Mouse (Mus musculus): ENCODE results near the gene Xbp1.
A peak's percentile ranks its signal among the peaks of the same experiment; 100 is the strongest.
"Not testable (repeated sequence)": the region's sequence is repeated elsewhere in the genome, so short reads cannot be mapped to it uniquely, and the experiment has no call there.

Gene Xbp1

DNA sequence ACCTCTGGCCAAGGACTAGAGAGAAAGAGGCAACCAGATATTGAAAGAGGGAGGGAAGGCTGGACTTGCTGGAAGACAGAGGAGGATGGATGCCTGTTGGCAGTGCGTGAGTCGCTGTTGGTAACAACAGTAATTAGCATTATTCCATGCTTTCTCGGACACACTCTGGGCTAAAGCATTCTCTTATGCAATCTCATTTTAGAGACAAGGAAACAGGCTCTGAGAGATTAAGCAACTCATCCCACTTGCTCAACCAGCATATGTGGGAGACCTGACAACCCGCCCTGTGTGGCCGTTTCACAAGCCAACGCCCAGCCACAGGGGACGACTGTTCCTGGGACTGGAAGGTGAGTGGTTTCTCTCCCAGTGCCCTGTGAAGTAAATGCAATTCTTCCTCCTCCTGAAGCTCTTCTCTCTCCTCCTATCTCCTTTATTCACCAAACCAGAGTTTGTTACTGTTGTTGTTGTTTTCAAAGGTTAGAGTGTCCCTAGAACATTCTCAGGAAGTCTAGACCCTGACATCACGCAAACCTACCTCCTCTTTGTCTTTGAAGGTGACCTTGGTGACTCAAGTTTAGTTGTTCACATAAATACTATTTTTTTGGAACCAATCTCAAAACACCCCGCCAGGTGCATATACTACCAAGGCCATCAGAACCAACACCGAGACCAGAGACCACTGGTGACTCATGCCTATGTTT is 18.0 kb upstream of the Xbp1 start:
- DNase-seq (ENCODE audit: low read depth, low spot score) = no peak

DNA sequence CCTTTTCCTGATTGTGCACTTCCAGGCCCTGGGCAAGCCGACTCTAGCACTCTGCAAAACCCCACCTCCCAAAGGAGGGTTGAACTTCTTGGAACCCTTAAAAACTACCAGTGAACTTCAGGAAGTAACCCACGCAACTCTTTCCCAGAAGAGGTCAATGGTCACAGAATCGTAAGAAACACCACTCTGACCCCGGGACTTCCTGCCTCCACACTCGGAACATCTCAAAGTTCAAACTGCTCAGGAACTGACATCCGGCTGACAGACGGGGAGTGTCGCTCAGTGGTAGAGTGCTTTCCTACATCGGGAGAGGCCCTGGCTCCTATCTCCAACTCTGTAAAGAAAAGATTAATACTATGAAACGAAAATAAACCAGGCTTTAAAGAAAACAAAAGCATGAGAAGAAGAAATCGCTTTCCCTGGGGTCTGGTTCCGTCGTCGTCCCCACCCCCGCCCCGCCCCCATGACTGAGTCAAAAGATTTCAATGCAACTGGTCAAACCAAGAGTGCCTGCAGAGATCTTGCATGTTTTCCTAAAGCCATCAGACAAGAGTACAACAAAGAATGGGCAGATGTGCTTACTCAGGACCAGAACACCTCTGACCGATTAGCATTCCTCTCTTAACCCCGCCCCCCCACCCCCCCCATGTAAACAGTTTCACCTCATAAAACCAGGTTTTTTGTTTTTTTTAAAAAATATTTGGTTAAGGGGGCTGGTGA is 14.4 kb upstream of the Xbp1 start:
- no peak for DNase-seq (ENCODE audit: low read depth, low spot score)

DNA sequence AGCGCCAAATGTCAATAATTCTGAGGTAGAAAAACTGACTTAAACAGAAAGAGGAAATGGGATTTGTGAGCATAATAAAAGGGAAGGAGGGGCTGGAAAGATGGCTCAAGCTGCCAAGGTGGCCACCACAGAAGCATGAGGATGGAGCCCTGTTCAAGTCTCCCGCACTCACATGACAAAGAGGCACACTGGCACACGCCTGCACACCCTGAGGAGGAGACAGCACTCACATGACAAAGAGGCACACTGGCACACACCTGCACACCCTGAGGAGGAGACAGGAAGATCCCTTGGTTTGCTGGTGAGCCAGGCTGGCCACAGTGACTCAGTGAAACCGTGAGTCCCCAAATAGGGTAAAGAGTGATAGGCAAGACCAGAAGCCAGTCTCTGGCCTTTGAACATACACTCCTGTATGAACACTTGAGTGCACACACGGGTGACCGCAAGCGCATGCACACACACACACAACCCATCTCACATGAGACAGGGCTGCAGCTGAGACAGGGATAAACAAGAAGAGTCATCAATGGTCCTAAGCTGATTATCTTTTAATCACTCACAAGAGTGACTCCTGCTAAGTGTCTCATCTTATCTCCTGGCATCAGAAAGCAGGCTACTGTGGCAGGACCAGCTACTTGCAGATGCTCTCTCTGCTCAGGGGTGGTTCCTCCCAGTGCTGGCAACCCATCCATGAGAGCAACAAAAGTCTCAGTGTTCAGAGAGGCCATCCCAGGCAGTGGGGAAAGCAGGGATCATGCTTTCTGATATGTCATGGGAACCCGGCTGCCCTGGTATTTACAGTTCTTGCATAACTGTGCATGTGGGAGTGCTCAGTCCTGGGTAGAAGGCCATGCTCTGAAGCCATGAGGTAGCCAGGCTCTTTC is 11.0 kb upstream of the Xbp1 start:
- DNase-seq (ENCODE audit: low read depth, low spot score) = no peak

DNA sequence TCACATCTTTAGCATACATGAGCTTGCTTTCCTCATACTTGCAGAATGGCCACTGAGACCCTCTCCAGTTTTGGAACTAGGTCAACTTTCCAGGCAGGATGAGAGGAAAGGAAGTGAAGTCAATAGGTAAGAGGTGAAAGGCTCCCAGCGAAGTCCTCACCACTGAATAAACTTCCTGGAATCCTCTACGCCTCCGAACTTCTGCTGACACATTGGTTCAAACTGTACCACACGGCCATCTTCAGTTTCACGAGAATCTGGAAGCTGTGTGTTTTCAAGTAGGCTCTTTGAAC is 10.4 kb upstream of the Xbp1 start:
- DNase-seq (ENCODE audit: low read depth, low spot score) = no peak

DNA sequence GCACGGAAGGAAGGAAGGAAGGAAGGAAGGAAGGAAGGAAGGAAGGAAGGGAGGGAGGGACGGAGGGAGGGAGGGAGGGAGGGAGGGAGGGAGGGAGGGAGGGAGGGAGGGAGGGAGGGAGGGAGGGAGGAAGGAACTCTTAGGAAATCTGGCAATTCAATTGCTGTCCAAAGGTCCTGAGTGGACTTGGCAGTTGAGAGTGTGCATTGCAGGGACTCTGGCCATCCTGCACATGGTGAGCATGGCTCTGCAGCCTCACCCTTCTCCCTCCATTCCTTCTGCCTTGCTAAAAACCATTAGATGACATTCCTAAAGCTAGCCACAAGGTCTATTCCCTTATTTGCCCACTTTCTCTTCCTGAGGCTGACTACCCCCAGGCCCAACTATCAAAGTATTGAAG is 9.8 kb upstream of the Xbp1 start:
- DNase-seq (ENCODE audit: low read depth, low spot score) = not testable (repeated sequence)

DNA sequence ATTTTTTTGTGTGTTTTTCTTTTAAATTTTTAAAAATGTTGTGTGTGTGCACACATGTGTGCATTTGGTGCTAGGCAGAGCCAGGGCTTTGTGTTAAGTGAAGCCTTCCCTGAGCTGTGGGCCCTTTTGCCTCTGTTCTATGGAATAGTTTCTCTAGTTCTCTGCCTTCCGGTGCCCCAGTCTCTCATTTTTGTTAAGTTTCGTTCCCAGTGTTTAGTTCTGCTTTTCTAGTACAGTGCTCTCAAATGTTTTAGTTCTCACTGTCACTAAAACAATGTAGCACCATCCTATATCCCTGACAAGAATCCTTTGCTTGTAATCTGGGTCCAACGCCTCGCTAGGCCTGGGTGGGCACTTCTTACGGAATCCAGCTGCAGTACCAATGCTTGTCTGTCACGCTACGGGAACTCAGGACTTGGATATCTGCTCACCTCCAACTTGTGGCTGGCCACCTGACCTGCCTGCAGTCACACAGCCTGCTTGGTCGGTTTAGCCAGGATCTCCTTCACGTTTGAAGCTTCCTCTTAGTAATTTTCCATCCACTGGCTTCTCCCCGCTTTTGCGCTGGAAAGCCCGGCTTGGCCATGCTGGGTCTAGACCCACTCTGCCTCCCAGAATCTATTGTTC is 8.2 kb upstream of the Xbp1 start:
- DNase-seq (ENCODE audit: low read depth, low spot score) = no peak

DNA sequence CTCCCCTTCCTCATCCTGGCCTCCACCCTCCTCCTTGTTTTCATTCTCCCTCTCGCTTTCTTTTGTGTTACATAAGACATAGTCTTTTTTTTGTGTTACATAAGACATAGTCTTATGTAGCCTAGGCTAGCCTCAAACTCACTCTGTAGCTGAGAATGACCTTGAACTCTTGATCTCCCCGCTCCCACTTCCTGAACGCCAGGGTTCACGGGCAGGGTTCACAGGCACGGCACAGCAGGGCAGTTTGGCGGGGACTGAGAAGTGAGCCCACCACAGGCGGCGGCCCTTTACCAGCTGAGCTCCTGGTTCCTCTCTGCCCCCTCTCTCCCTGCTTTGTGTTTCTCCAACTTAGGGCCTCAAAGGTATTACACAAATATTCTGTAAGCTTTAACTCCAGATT is 7.5 kb upstream of the Xbp1 start:
- DNase-seq (ENCODE audit: low read depth, low spot score) = no peak

DNA sequence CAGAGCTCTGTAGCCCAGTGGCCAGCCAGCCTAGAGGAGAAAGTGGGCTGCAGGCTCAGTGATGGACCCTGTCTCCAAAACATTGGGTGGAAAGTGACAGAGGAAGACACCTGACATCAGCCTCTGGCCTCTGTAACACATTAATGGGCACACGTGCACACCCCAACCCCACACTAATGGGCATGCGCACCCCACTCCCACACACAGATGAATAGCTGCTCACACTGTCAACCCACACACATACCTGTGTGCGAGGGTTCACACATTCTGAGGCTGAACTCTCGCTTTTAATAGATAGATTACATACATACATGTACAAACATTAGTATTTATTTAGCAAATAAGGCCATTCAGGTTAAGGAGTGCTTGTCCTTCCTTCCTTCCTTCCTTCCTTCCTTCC is 6.4 kb upstream of the Xbp1 start:
- DNase-seq (ENCODE audit: low read depth, low spot score) = no peak

DNA sequence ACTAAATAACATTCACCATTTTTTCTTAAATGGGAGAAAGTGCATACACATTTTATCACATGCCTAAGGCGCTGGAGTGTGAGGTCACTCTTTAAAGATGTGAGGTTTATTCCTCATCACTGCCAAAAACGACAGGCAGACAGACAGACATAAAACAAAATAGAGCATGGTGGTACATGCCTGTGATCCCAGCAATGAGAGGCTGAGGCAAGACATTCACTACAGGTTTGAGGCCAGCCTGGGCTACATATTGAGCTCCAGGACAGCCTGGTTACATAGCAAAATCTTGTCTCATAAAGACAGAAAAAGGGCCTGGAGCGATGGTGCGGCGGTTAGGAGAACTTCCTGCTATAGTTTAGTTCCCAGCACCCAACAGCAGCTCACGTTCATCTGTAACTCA is 5.3 kb upstream of the Xbp1 start:
- no peak for DNase-seq (ENCODE audit: low read depth, low spot score)

DNA sequence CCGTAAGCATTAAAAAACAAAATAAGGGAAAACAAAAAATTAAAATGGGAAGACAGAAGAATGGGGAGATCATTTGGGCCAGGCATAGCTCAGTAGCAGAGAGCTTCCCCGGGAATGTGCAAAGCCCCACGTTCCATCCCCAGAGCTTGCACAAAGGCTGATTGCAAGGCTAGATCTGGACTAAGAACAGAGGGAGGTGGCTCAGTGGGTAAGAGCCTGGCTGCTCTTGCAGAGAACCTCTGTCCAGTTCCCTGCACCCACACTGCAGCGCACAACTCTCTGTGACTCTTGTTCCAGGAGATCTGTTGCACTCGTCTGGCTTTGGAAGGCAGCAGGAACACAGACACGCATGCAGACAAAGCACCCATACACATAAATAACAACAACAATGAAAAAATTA is 4.8 kb upstream of the Xbp1 start:
- DNase-seq (ENCODE audit: low read depth, low spot score) = no peak

DNA sequence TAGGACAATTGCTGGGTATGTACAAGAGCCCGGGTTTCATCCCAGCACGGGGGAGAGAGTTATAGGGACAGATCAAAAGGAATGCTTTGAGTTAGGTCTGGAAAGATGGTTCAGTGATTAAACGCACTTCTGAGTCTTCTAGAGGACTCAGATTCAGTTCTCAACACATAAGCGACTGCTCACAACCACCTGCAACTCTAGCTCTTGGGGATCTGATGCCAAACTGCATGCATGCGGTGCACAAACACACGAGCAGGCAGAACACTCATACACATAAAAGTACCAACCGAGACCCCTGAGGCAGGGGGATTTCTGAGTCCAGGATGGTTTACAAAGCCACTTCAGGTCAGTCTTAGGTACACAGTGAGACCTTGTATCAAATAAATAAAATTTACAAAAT is 4.3 kb upstream of the Xbp1 start:
- DNase-seq (ENCODE audit: low read depth, low spot score) = no peak

DNA sequence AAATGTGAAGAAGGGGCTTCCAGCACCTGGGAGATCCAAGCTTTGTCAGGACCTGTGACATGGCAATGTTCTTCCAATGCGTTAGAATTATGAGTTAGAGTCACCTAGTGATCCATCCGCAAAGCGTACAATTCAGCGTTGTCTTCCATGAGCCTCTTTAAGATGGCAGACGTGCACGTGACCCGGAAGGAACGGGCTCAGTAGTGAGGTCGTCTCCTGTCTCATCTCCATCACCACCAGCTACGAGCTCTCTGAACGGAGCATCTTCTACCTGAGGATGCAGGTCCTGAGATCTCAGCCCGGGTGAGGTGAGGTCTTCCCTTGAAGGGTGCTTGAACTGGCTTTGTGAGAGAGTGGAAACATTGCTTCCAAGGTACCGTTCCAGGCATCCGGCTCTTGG is 3.8 kb upstream of the Xbp1 start:
- DNase-seq (ENCODE audit: low read depth, low spot score) = no peak

DNA sequence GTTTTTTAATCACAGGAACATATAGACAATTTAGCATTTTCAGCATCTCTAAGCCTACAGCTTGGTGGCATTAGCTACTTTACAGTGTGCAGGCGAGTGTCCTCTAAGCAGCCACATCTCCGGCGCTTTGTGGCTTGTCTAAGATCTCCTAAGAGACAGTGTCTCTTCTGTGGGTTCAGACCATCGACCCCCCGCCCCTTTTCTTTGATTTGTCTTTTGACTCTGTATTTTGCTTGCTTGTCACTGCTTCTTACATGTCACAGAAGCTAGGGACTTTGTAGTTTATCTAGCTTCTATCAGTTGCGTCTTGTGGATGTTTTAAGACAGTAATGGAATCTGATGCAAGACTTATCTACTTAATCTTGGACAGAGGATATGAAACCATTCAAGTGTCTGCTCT is 3.1 kb upstream of the Xbp1 start:
- no peak for DNase-seq (ENCODE audit: low read depth, low spot score)

DNA sequence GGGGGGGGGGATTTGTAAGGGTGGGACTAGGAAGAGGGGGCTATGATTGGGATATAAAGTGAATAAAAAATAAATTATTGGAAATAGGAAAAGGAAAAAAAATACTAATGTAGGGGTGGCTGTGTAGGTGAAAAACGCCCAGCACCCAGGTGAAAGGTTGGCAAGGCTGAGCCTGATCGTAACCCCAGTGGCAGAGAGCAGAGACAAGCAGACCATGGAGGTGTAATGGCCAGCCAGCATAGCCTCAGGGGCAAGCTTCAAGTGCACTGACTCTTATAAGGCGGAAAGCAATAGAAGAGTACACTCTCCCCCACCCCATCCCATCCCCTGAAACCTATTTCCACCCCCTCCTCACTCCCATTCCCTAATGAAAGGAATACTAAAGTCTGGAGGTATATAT is 778 bp upstream of the Xbp1 start:
- DNase-seq (ENCODE audit: low read depth, low spot score) = no peak

DNA sequence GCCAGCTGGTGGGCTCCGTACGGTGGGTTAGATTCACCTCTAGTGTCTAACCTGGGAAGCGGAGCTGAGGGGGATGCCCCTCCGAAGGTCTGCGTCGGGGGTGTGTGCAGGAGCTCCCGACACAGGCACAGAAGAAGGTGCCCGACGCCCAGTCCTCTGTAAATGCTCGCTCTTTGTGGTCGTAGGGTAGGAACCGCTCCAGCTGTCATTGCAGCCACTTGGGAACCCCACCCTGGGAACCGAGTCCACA is 732 bp downstream of the Xbp1 start:
- DNase-seq (ENCODE audit: low read depth, low spot score) = no peak

DNA sequence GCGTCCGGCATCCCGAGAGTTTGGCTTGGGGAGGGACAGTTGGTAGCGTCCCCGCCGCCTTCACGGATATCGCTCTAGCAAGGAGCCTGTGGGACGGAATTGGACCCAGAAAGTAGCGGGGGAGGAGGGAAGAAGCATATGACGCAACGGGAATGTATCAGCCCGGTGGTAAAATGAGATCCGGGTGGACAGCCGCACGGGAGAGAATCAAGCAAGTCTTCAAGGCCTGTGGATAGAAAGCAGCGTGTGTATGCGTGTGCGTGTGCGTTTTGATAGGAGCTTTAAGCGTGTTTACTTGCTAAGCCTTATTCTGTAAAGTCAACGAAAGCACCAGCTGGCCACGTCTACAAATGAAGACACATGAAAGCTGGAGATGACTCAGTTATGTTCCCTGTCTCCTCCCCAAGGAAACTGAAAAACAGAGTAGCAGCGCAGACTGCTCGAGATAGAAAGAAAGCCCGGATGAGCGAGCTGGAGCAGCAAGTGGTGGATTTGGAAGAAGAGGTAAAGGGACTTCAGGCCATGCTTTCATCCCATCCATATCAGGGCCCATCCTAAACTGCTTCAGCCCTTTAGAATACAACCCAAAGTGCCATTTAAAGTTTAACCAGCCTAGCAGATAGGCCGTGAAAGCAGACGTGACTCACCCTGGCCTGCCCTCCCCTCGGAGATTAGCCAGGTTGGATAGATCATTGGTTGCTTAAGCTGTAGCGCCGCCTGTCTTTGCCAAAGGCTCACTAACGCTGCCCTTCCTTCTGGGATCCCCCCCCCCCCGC is 1.2 kb downstream of the Xbp1 start:
- DNase-seq (ENCODE audit: low read depth, low spot score) = peak; percentile 90

DNA sequence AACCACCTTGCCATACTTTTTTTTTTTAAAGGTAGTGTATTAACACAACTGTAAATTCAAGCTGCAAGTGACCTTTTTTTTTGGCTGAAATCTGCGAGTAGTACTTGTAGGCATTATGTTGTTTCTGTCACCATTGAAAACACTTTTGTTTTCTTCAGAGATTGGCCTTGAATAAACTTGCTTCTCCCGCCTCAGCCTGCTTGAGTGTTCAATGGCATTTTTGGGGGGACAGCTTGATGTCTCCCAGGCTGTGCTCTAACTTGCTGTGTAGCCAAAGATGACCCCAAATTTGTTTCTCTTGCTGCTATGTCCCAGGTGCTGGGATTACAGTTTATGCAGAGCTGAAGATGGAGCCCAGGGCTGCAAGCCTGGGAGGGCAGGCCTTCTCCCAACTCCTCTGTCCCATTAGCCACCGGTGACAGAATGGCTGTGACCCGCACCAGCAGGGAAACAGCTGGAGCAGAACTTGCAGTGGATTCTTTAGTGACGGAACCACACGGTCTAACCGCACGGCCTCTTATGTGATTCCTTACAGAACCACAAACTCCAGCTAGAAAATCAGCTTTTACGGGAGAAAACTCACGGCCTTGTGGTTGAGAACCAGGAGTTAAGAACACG is 2.4 kb downstream of the Xbp1 start:
- no peak for DNase-seq (ENCODE audit: low read depth, low spot score)

DNA sequence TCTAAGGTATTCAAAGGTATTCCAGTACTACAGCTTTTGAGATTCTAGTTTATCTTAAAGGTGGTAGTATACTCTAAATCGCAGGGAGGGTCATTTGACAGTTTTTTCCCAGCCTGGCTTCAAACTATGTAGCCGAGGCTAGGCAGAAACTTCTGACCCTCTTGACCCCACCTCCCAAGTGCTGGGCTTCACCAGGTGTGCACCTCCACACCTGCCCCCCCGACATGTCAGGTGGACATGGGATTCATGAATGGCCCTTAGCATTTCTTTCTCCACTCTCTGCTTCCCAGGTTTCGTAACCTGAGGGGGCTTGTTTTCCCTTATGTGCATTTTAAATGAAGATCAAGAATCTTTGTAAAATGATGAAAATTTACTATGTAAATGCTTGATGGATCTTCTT is 5.0 kb downstream of the Xbp1 start:
- no peak for DNase-seq (ENCODE audit: low read depth, low spot score)

DNA sequence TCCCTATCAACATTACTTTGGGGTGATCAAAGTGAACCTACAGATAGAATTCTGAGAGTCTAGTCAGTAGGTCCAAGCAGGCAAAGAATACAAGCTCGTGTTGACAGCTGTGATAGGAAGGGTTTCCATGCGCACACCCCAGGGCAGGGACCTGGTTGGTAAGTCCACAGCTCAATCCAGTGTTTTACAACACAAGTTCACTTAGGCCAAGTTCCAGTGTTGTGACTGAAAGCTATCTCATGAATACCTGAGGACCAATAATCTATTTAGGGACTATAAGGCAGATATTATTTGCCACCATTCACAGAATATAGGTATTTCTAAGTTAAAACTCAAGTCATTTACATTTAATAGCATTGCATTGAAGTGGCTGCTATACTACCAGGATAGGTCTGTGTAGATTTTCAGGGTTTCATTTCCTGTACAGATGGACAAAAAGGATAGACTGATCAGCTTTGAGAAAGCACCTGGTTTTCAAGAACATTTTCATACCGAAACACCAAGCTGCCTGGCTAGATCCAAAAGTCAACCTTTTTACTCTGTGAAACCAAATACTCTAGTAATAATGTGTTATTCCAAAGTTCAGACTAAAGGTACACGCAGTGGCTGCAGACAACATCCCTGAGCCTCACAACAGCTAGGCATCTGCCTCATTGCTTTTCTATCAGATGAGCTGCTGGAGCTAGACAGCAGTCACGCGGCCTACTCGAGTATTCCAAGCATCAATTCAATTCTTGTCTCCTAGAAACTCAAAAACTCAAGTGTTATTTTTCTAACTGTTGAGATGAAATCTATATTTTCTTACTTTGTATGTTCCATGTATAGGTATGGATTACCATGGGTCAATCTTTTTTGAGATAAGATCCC is 6.3 kb downstream of the Xbp1 start:
- DNase-seq (ENCODE audit: low read depth, low spot score) = no peak

DNA sequence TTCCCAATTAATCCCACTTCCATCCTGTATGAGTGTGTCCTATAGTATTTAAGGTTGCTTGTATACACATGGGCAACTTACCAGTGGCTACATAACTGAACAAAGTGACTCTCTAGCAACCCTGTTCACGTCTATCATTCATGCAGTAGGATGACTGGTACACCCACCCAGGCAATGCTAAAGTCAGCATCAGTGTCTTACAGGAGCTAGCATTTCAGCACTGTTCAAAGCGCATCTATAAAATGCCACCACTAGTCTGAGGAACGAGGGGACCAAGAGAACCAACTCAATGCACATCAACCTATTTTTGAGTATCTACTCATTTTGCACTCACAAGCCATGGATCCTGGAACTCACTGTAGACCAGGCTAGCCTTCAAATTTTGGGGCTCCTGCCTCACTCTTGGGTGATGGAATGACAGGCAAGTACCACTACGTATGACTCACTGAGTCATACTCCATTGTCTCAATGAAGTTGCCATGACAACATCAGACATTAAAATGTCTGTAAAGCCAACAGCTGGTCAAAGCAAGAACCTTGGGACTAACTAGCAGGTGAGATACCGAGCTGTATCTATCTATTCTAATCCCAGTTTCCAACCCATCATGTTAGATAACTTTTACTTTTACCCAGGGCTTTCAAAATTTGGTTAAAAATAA is 7.5 kb downstream of the Xbp1 start:
- DNase-seq (ENCODE audit: low read depth, low spot score) = no peak
